Mouse (Mus musculus) MEL (cell line): Measurements from ENCODE around the gene Neu4.

Experiments
- ELF1 ChIP-seq: IDR thresholded peaks from 2 replicates; pipeline ENCODE4 v1.6.1; 2014; ENCODE audit warnings: low read depth, mild to moderate bottlenecking, inconsistent platforms, low read length, improper control_type of control experiment, moderate library complexity
- EP300 ChIP-seq, 2 experiments: IDR thresholded peaks; 2 replicates each; pipeline ENCODE4 v1.6.1; 2011; ENCODE audit warnings: improper control_type of control experiment in 2 of 2, low read length in 2 of 2, low read depth in 1 of 2, mild to moderate bottlenecking in 1 of 2
- POLR2AphosphoS2 ChIP-seq: IDR thresholded peaks from 2 replicates; pipeline ENCODE4 v1.6.1; 2011; ENCODE audit warnings: low read length, improper control_type of control experiment

GRCm38 (mm10) chr1:94054481-94054880 is 34.2 kb downstream of the Neu4 start:
- no peak for TF ChIP-seq ELF1
- TF ChIP-seq EP300 (IDR thresholded peaks at IDR 0.05; ENCODE audit: low read depth in 1 of 2, low read length in 2 of 2), result no peak
- no peak for TF ChIP-seq POLR2AphosphoS2
